Mouse (Mus musculus): ENCODE results near the gene Eprs.

DNA sequence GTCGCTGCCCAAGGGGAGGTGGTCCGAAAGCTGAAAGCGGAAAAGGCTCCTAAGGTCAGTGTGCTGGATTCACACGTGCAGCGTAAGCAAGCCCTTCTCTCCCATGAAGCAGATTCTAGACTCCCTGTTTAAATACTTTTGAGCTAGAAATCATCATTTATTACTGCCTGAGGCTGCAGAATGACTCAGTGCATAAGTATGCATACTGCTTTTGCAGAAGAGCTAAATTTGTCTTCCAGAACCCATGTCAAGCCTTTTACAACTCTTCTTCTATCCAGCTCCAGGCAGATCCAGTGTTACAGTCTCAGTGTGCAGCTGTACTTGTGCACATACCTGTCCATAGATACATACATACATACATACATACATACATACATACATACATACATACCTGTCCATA, 38.8 kb downstream of the Eprs start:
- TF ChIP-seq CTCF (IDR thresholded peaks at IDR 0.05; ENCODE audit: borderline replicate concordance, insufficient read depth, low read depth, low read length) (no peak), POLR2A (IDR thresholded peaks at IDR 0.05; ENCODE audit: borderline replicate concordance, insufficient read depth, low read length) (no peak)

All from cerebellum, adult 2 months (tissue).